Mouse (Mus musculus) T-cell, adult 2 months (primary cell): ENCODE measurements at regions not wholly inside any gene's neighbourhood (a gene's known extent, or its start where the extent isn't known, plus 50 kb on each side); places are given as distances from the start of the nearest gene placed in this dataset.

Experiments used
- DNase-seq: peaks from one replicate; pipeline ENCODE4 v3.0.0; 2022; ENCODE audit warnings: low spot score

DNA sequence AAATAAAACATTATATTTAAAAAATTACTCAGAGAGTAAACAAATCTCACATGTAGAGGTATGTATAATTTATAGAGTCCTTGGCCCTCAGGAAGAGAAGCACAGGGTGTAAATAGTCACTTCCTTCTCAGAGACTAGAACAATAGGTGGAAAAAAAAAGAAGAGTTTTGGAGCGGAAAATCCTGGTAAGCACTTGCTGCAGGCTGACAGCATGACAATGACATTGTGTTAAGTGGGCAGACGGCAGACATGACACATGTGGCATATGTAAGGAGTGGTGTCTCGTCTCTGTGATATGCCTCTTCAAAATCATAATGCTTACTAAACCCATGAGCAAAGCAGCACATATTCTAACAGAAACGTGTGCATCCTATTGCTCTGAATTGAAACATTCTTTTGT is 1126.7 kb downstream of the Car8 start:
- no peak for DNase-seq

GRCm38 (mm10) chr4:7092957-7093356 is 1145.9 kb downstream of the Car8 start:
- no peak for DNase-seq

GRCm38 (mm10) chr4:7091201-7091814 is 1147.5 kb downstream of the Car8 start:
- no peak for DNase-seq
